Comparison of ENCODE assay signal across 17 mouse cellular contexts in genomic region chr15:20666650-20667049, GRCm38 (mm10). TPM values are rescaled to one million over a fixed set of nuclear protein-coding genes. Genes with fewer than 3 reads are reported as not detected.
DNase-seq lines count a peak whose midpoint lies in the region; TF ChIP-seq lines count a peak whose summit lies in the region.
"Had no signal": no experiment of that assay in that cellular context is flagged by ENCODE, and none has a peak within 500 bp of the region (broad histone marks: within the 10 kb centered on the region; RNA-seq: fewer than 3 reads in every experiment).

TSS of gene Acot10 (minus strand) at chr15:20666750.

- peak within 1 kb of the TSS; percentile 74 for H3K4me3 ChIP-seq in testis, adult 2 months (ENCODE audit: control insufficient read depth, low read depth, low read length)

- no peak for DNase-seq in testis, postnatal 10 days (ENCODE audit: low spot score)
- DNase-seq: adrenal gland, adult 2 months; adrenal gland, adult 8-10 months; adrenal gland, postnatal 10 days; adrenal gland, postnatal 14 days; adrenal gland, postnatal 25 days; adrenal gland, postnatal 36 days; B cell, adult 2 months; cerebellum, adult 11 months; cerebellum, adult 11-12 months; cerebellum, adult 18-20 months; cerebellum, adult 2 months had no signal

- H3K27me3 ChIP-seq in testis, adult 2 months (ENCODE audit: control insufficient read depth, insufficient read depth, low read length), result no peaks in the 10 kb centered on the region
- H3K27me3 ChIP-seq: CH12.LX, Patski had no signal

- no peak for TF ChIP-seq POLR2A in testis, adult 2 months (IDR thresholded peaks at IDR 0.05; ENCODE audit: control insufficient read depth, low read depth, low read length)

- no peak for TF ChIP-seq CTCF in testis, adult 2 months (IDR thresholded peaks at IDR 0.05; ENCODE audit: control insufficient read depth, insufficient read depth, insufficient replicate concordance, low read depth, low read length)

- no peaks in the 10 kb centered on the region for H3K36me3 ChIP-seq in testis, adult 2 months (ENCODE audit: control insufficient read depth, insufficient read depth, low read length)
- H3K36me3 ChIP-seq: G1E had no signal

- H3K27ac ChIP-seq in testis, adult 2 months (ENCODE audit: control insufficient read depth, insufficient read depth, low read depth, low read length), result no peak within 1 kb of the TSS

- H3K4me1 ChIP-seq in testis, adult 2 months (ENCODE audit: control insufficient read depth, insufficient read depth, low read length), result peaks cover 2% of the 10 kb centered on the region

RNA-seq across cellular contexts. Expression of gene Acot10, which starts in this region (rescaled TPM):
- 8.8 and 9.2 TPM in 2 replicates for polyA plus RNA-seq in testis, adult 2 months (2012; rRNA removed)
- polyA plus RNA-seq: adrenal gland, adult 2 months; brain, embryonic 14.5 days; G1E had no signal
